Mouse (Mus musculus) cerebellum, postnatal 14 days (tissue): ENCODE measurements around the gene Ntng2.

Experiments
- DNase-seq, 2 experiments: peaks; one replicate each; pipeline ENCODE4 v3.0.0; 2021; ENCODE audit warnings: mixed read lengths in 2 of 2

Ntng2 gene

DNA sequence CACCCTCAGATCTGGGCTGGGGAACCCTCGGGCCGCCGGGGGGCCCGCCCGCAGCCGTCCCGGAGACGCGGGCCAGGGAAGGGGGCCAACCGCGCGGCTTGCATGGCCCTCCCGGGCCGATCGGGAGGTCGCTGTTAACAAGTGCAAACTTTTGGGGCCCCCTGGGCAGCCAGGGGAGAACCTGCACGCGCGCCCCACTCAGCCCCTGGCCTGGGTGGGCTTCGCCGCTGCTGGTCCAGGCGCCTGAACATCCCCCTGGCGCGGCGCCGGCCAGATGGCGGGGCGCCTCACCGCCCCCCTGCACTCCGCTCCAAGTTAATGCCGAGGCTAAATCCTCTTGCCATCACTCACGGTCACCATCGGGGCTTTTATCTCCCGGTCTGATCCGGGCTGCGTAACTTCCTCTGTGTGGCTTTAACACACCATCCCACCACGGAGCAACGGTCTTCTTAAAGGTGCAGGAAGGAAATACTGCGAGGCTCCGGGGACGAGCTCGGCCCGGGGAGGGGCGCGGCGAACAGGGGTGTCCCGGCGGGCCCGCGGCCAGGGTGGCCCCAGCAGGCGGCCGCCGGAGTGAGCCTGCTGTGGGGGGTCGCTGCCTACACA lies at the start of gene Ntng2:
Gene Ntng2, minus strand, starts transcription at position 407 of the 606 bp plus-strand sequence.
- peak in 1 of 2 experiments; percentile 52 for DNase-seq

DNA sequence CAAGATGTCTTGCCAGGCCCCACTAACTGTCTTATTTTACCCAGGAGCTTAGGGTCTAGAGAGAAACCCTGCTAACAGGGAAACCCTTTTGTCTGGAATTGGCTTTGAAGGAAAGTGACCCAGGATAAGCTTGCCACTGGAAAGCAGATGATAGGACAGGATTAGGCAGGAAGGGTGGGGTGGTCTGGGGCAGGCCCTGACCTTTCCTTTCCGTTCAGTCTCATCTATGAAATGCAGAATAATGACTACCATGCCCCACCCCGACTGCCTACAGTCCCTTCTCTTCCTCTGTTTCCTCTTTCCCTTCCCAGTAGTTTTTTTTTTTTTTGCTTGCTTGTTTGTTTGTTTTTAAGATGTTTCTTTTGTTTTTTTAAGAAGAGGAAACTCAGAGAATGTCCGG lies 42.8 kb upstream of the Ntng2 start:
- no peak for DNase-seq

DNA sequence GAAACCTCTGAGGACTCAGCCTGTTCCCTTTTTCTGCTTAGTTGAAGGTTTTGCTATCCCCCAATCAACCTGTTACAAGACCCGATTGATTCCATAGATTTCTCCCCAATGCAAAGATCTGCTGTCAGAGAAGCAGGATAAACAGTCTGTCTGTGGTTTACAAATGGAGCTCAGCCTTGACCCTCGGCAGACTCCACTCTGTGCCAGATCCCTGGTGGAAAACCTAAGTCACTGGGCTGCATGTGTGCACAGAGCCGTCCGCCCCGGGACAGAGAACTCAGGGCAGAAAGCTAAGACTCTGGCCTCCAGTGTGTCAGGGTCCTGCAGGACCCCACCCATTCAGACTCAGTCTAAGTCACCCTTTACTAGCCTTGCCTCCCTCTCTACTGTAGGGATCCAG lies 34.8 kb upstream of the Ntng2 start:
- no peak for DNase-seq

DNA sequence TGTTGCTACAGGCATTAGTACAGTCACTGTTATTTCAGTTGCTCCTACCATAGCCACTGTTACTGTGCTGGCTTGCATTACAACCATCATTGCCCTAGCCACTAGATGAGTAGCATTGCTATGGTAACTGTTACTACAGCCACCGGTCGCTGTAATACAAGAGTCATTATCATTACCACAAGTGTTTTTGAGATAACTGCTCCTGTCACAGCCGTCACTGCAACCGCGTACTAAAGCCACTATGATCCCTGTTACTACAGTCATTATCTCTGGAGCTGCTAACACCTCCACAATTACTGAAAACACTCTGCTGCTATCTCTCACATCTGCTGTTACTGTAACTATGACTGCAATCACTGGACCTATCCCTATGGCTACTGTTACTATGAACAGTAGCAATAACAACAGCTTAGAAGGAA lies 24.9 kb upstream of the Ntng2 start:
- no peak for DNase-seq

DNA sequence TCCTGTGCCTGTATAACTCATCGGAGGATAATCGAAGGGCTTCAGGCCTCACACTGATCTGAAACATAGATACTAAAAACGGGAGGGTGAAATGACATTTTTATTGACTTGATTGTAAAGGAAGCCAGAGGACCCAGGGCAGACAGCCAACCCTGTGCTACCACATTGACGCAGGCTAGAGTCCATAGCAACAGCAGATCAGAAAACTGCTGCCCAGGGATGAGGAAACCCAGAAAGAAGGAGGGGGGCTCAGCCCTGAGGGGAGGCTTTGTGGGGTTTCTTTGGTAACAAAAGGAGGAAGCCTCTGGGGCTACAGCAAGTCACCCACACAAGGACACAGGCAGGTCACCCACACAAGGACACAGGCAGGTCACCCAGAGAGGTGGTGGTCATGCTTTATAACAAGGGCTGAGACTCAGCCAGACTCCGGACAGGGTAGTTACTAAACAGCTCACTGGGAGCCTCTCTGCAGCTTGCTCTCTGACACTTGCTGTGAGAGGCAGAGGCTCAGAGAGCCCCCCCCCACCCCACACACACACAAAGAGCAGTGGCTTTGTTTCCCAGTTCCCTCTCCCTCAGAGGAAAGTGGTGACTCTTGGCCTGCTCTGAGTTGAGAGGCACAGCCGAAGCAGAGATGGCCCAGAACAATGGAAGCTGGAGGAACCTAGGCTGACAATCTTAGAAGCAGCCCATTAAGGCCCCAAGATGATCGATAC lies 19.2 kb upstream of the Ntng2 start:
- peak; percentile 38 to 54 for DNase-seq

DNA sequence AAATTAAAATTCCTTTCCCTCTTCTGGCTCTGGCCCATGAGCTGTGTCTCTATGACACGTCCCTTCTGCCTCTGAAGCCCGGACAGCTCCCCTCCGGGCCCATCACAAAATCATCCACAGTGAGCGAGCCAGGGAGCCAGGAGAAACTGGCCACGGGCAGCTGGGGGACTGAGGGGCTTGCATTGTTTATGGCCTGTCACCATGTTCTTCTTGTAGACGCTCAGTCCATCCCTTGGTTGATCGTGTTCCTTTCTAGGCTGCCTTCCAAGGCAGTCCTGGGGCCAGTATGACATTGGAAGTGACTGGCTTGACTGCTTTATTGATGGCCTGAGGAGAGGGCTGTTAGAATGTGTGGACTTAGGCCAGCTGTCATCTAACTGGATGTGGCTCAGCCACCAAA lies 18.3 kb upstream of the Ntng2 start:
- DNase-seq, result no peak

DNA sequence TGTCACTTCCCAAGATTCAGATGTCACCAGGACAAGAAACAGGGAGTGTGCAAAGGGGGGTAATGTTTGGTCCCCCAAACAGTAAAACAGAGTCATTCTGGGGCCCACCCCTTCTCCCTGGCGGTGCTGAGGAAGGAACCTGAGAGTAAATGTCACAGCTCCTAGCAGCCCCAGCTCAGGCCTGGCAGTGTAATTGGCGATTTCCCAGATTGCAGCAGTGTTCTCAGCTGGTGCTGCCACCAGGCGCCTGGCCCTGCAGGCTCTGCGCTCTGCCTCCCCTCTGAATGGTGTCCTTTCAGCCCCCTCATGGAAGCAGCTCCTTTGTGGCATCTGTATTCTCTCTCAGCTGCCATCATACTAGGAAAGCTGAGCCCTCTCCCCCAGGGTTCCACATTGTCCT lies 14.0 kb upstream of the Ntng2 start:
- peak; percentile 48 for DNase-seq

DNA sequence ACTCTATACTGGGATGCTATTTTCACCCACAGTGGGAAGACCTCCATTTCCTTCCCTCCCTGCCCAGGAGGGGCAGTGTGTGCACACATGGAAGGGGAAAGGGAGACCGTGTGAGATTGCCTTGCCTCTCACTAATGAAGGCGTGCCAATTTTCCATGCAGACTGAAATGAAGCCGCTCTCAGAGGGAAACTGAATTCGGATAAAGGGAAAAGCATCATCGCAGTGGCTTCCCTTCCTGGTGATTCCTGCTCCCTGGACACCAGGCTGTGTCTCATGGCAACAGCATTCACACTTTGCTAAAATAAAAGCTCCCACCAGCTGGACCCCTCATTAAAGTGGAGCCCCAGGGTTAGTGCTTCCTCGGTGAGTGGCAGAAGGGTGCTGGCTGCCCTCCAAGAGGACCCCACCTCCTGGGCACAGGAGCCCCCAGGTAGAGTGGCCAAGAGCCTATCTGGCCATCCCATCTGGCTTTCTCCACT lies 9.7 kb upstream of the Ntng2 start:
- peak; percentile 54 to 67 for DNase-seq

DNA sequence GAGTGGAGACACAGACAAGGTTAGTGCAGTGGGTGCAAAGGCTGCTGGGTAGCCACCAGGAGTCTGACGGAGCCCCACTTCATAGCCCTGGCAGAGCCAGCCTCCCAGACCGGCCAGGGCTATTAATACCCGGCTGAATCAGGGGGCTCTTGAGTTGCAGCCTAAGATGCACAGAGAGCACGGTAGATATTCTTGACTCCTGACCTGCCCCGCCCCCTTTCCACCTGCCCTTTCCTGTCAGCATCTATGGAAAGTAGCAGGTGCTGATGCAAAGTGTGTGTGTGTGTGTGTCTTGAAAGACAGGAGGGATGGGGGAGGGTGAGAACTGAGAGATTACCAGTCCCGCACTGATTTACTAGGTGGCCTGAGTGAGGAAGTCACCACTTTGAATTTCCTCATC lies 8.3 kb upstream of the Ntng2 start:
- no peak for DNase-seq

DNA sequence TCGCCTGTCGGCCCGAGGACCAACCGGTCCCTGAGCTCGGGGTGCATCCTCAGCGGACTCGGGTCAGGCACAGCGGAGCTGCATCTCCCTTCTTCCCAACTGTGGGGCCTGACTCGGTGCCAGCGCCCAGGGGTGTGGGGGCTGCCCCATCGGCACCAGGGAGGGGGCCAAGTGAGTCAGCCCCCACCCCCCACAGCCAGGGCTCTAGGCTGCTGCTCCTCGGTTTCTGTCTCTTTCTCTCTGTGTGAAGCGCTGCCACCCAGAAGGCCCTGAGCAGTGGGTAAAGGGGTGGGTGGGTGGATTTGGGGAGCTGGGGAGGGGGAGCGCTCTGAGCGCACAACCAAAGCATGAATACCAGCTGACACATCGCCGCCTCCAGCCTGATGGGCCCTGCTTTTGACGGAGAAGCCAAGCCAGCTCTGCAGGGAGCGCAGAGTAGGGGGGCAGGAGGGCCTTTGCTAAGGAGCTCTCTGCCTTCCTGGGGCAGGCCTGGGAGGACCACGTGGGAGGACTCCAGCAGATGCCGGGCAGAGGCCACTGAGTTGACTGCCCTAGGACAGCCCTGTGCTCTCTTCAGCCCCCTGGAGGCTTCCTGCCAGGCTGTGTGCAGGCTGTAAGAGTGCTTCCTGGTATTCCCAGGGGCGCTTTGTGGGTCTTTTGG lies 530 bp upstream of the Ntng2 start:
- DNase-seq, result peak in 1 of 2 experiments; percentile 62

DNA sequence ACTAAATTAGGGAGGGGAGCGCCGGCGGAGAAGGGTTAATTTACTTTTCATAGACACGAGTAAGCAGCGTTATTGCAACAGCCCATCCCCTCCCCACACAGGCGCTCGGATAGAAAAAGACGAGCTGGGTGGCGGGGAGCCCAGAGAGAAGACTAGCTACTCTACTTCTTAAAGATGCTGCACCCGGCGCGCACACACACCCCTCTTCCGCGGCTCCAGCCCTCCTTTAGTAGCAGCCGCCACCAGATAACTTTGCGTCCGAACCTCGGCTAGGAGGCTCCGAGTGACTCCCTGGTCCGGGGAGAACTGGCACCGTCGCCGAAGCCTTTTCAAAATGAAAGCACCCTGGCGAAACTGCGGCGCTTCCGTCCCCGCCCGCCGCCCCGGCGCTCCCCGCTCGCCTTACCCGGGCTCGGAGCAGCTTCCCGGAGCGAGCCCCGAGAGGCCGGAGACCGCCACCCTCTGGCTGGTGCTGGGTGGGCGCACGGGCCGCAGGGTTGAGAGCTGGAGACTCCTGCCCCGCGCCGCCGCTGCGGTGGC lies 676 bp downstream of the Ntng2 start:
- DNase-seq, result peak in 1 of 2 experiments; percentile 46

DNA sequence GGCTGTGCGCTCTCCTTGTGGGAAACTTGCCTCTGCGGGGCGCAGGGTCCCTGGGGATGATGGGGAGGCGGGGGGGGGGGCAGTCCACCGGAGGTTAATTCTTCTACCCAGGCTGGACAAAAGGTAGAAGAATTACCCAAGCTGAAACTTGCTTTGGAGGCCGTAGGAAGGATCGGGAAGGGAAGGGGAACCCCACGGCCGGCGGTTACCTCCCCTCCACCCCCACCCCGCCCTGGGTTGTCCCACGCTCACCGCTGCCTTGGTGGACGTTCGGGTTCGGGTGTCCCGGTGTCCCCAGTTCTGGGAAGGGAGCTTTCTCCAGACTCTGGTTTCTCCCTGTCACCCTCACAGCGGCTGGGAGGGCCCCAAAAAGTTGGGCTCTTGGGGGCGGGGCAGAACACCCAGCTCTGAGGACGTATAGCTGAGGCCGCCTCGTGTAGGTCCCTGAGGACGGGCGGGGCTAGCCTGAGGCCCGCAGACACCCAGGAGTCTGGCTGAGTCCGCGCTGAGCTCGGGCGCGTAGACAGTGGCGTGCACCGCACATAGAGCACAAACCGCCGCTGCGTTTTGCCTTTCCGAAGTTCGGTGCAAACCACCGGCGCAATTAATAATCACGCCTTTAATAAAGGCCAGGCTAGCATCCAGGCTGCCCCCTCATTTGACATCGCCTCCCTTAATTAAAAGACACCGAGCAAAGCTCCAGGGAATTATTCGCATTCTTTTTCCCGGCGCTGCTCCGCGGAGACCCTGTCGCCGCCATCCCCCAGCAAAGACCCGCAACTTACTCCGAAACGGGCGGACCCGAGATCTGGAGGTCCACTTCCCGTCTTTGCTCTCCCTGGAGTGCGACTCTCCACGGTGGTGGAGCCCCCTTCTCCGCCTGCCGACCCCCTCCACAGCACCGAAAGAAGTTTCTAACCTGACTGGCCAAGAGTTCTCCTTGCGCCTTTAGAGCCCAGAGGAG lies 1.4 kb downstream of the Ntng2 start:
- peak in 1 of 2 experiments; percentile 39 for DNase-seq

DNA sequence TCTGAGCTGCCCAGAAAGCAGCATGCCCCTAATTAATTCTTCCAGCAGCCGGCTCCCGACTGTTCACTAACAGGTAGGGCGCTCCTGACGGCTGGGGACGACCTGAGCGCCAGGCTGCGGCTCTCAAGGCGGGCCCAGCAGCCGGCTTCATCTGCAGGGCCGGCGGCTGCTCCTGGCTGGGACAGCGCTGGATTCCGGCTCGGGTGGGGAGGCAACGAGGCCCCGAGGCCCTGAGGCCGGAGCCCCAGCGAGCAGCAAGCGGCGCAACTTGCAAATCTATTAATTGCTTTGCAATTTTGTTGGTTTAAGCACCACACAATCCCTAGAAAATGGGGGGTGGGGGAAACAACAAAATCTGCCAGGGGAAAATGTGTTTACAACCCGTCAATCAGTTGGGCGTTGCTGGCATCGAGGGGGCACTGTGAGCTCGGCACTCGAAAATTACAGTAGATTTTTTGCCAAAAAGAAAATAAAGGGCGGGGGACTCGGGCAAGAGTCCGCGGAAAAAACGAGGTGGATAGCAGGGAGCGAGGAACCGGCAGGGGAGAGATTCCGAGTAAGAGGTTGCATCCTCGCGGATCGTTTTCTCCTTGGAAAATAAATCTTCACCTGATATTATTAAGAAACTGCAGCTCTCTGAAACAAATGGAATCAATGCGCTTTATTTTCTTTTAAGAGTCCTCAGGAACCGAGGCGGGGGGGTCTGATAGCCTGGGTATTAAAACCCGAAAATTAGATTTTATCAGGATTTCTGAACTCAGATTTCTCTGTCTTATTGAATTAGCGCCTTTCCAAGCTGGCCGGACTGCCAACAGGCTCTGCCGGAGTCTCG lies 2.3 kb downstream of the Ntng2 start:
- DNase-seq, result peak; percentile 50 to 57

DNA sequence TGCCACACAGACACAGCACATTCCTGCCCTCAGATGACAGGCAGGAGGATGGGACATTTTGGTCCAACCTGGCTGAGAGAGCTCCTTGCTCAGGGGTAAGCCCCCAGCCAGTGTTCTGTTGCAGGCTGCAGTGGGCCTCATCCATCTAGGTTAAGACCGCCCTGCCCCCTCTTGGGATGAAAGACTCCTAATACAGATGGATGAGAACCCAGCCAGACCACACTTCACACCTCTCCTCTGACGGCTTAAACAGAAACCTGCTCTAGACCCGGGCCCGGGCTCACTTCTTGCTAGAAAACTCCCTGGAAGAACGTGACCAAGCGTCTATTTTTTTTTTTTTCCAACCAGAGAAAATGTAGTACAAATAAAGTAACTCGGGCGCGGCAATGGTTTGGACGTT lies 3.0 kb downstream of the Ntng2 start:
- DNase-seq, result peak in 1 of 2 experiments; percentile 57

DNA sequence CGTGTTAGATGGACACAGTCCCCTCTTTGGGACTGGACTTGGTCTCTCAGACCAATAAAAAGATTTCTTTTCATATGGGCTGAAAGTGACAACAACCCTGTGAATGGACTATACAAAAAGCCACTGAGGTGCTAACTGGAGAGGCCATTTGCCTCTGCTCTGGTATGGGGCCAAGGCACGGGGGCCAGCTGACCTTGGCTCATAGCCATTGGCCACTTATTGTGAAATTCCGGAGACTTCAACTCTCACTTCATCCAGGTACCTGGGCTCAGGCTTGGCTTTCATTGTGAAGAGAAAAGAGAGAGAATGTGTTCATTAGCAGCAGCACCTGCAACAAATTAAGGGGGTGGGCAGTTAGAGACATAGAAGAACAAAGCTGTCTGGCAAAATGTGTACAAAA lies 4.3 kb downstream of the Ntng2 start:
- DNase-seq, result no peak

DNA sequence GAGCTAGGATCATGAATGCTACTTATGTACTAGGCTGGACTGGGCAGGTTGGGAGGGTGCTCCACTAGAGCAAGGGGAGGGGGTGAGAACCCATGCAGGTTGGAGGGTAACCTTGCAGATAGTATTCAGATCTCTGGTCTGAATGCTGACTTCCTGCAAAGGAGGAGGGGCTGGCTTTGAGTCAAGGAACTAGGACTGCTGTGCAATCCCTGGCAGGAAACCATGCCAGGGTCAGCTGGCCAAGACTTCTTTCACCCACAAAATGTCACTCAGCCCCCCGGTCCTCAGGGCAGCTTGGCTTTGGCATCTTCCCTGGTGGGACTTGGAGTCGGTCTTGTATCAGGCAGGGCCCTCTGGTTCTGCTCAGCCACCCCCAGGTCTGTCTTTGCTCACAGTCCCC lies 5.4 kb downstream of the Ntng2 start:
- no peak for DNase-seq

DNA sequence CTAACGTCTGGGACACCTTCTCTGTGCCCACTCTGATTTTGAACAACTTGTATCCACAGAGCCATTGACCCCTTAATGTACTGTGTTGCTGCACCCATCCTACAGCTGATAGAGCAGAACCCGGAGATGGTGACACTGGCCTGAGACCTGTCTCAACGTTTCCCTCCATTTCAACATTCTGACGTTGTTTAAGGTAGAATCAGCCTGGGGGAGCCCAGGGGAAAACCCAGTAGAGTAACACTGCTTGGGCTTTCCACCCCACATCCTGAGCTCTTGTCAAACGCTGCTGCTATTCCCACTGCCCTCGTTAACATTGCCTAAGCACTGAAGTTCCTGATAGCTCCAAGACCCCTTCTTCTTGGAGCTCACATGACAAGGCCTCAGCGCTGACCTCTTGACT lies 5.9 kb downstream of the Ntng2 start:
- DNase-seq, result no peak

DNA sequence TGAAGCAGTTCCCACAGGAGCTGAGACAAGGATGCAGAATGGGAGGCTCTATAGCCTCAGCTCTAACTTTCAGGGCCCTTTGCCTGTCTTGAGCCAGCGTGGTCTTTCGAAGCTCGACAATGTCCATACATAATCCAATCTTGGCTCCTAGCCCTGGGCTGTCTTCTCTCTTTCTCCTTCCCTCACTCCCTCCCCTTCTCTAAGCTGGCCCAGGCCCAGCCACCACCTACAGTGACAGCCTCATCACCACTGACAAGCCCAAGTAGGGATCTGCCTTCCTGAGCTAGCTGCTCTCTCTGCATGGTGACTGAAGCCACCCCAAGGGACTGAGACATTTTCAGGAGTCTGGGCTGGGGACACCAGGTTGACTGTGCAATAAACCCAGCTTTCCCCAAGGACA lies 6.5 kb downstream of the Ntng2 start:
- DNase-seq, result peak in 1 of 2 experiments; percentile 51

DNA sequence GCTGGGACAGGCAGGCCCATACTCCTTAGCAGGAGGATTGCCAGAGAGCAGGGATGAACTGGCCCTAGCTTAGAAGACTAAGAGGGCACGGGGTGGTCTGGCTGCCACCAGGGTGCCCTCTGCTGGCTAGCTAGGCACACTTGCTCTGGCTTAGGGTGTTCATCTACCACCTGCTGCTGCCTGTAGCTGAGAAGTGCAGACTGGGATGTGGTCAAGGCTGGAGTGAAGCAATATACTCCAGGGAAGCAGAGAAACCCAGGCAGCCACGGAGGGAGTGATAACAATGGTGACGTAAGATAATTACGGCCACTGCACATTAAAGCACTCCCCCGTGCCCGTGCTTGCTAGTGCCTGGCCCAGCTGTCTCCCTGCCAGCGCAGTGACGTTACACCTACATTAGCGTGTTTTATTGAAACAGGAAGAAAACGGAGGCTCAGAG lies 7.4 kb downstream of the Ntng2 start:
- DNase-seq, result peak in 1 of 2 experiments; percentile 54

DNA sequence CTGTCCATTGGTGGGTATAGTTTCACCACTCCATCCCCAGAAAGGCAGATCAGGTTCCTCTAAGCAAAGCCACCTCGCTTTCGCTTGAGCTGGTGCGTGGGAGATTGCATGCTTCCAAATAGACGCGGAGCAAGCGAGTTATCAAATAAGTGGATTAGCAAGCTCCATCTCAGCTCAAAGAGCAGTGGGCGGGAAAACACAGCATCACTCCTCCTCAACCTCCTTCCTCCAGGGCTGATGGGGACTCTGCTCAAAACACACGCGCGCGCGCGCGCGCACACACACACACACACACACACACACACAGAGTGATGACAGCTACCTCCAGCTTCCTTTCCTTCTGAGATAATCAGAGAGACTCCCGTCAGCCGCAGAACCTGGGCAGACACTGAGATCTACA lies 13.5 kb downstream of the Ntng2 start:
- no peak for DNase-seq

DNA sequence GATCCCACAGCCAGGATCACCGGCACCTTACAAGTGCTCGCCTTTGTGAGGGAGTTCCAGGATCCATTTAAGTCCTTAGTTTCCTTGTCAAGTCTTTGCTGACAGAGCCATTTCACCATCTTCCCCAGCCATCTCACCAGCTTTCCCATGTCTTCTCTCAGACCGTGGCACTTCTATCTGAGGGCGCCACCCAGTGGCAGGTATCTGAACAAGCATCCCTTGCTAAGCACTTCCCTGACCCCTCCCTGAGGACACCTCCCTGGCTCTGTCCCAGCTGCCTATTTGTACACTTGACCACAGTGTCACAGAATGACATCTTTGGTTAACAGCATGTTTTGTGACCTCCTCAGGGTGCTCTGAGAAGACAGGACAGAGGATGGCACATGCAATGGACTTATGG lies 15.2 kb downstream of the Ntng2 start:
- peak; percentile 88 to 92 for DNase-seq
